Mouse (Mus musculus): ENCODE measurements around the gene Atp8b4.

The Atp8b4 gene

GRCm38 (mm10) chr2:126275511-126275910, 225.0 kb downstream of the Atp8b4 start:
- peak; percentile 21 for DNase-seq

GRCm38 (mm10) chr2:126274826-126275405, 225.6 kb downstream of the Atp8b4 start:
- no peak for DNase-seq

GRCm38 (mm10) chr2:126274311-126274710, 226.2 kb downstream of the Atp8b4 start:
- DNase-seq = no peak
